Mouse (Mus musculus) ES-CJ7 (cell line): Measurements from ENCODE around the gene Zfp13.
"Not testable (repeated sequence)": the region's sequence is repeated elsewhere in the genome, so short reads cannot be mapped to it uniquely, and the experiment has no call there.

ENCODE experiments used
- DNase-seq: peaks from one replicate; pipeline ENCODE4 v3.0.0; 2011; ENCODE audit warnings: low read depth, low spot score

Gene Zfp13

GRCm38 (mm10) chr17:23533591-23534490, 65.4 kb downstream of the Zfp13 start:
- DNase-seq, result peak; percentile 79

GRCm38 (mm10) chr17:23531408-23531807, 67.9 kb downstream of the Zfp13 start:
- DNase-seq, result not testable (repeated sequence)
